Mouse (Mus musculus) kidney, adult 2 months (tissue): ENCODE data around the gene Lamp5.

Source experiments
- CTCF ChIP-seq: fragments of 200-500 bp; conservative IDR thresholded peaks from 2 replicates; pipeline ENCODE4 v1.5.1; 2011; ENCODE audit warnings: low read depth, mild to moderate bottlenecking, control low read depth, low read length, moderate library complexity, mixed read lengths; ENCODE audit not compliant: insufficient read depth, insufficient read length
- POLR2A ChIP-seq: fragments of 200-500 bp; IDR thresholded peaks from one replicate; pipeline ENCODE4 v1.6.1; 2011; ENCODE audit warnings: low read depth, low read length, control low read depth

GRCm38 (mm10) chr2:136006280-136006679 lies 45.8 kb upstream of the Lamp5 start:
- TF ChIP-seq POLR2A (no peak), CTCF (no peak)
